Mouse (Mus musculus) adrenal gland, postnatal 14 days (tissue): ENCODE data around the gene Trmt6. TPM values are rescaled to one million over a fixed set of nuclear protein-coding genes. Genes with fewer than 3 reads are reported as not detected.

Experiments
- DNase-seq: peaks from one replicate; pipeline ENCODE4 v3.0.0; 2021; ENCODE audit warnings: mixed read lengths
- long read RNA-seq, 2 experiments: library from polyadenylated mRNA; stranded (forward); transcript quantifications; one replicate each; pipeline ENCODE4 v2.0.0; 2021
- total RNA-seq: library from RNA; stranded (reverse); gene quantifications from 2 replicates; pipeline ENCODE4 v1.2.3, GENCODE M21; 2021

Gene Trmt6
- 17.6 and 21.8 TPM in 2 replicates for total RNA-seq
- long read RNA-seq, experiment 1, transcript Trmt6-201 (11 exons, 2,828 nt) = major isoform, 52 of 61 reads
- long read RNA-seq, experiment 1, partial matches to known transcripts = 2 of 61 reads
- long read RNA-seq, experiment 1, other reads (novel, unspliced or antisense) = 7 of 61 reads
- long read RNA-seq, experiment 2, transcript Trmt6-201 (11 exons, 2,828 nt) = major isoform, 23 of 34 reads
- long read RNA-seq, experiment 2, partial matches to known transcripts = 3 of 34 reads
- long read RNA-seq, experiment 2, other reads (novel, unspliced or antisense) = 6 of 34 reads

GRCm38 (mm10) chr2:132815608-132816314 is at the start of gene Trmt6, which contains the start of gene Mcm8:
Trmt6 (minus strand) TSS chr2:132816055.
Mcm8 (plus strand) TSS chr2:132816141.
- peak; percentile 95 for DNase-seq

- no peak for DNase-seq
These were observed 47.5 kb upstream of the Trmt6 start for GRCm38 (mm10) chr2:132863325-132863724.

- no peak for DNase-seq
These were observed 45.6 kb upstream of the Trmt6 start for GRCm38 (mm10) chr2:132861456-132861855.

- no peak for DNase-seq
These were observed 44.6 kb upstream of the Trmt6 start for GRCm38 (mm10) chr2:132860435-132860834.

GRCm38 (mm10) chr2:132856333-132856732 is 40.5 kb upstream of the Trmt6 start:
- peak; percentile 35 for DNase-seq

- DNase-seq = no peak
These were observed 37.2 kb upstream of the Trmt6 start for GRCm38 (mm10) chr2:132853051-132853450.

- peak; percentile 58 for DNase-seq
These were observed 33.3 kb upstream of the Trmt6 start for GRCm38 (mm10) chr2:132849141-132849540.

GRCm38 (mm10) chr2:132848361-132848760 is 32.5 kb upstream of the Trmt6 start:
- no peak for DNase-seq

GRCm38 (mm10) chr2:132847581-132847980 is 31.7 kb upstream of the Trmt6 start:
- peak; percentile 41 for DNase-seq

- DNase-seq = peak; percentile 97
These were observed 30.8 kb upstream of the Trmt6 start, which contains the start of gene Crls1 for GRCm38 (mm10) chr2:132846407-132847358. Crls1 (plus strand) TSS chr2:132846666.

- no peak for DNase-seq
These were observed 25.2 kb upstream of the Trmt6 start for GRCm38 (mm10) chr2:132841071-132841470.

GRCm38 (mm10) chr2:132802976-132803375 is 12.9 kb downstream of the Trmt6 start:
- no peak for DNase-seq

- DNase-seq = no peak
These were observed 21.7 kb downstream of the Trmt6 start for GRCm38 (mm10) chr2:132794204-132794586.

GRCm38 (mm10) chr2:132793441-132794203 is 22.2 kb downstream of the Trmt6 start:
- no peak for DNase-seq

- no peak for DNase-seq
These were observed 31.8 kb downstream of the Trmt6 start for GRCm38 (mm10) chr2:132784039-132784438.

- peak; percentile 96 for DNase-seq
These were observed 34.3 kb downstream of the Trmt6 start for GRCm38 (mm10) chr2:132781439-132782068.

- no peak for DNase-seq
These were observed 34.9 kb downstream of the Trmt6 start, which contains the start of gene Chgb for GRCm38 (mm10) chr2:132780978-132781377. Chgb (plus strand) TSS chr2:132781278.

- no peak for DNase-seq
These were observed 45.0 kb downstream of the Trmt6 start for GRCm38 (mm10) chr2:132770822-132771221.

GRCm38 (mm10) chr2:132757911-132758310 is 57.9 kb downstream of the Trmt6 start:
- DNase-seq = no peak
